In the genomic region with DNA sequence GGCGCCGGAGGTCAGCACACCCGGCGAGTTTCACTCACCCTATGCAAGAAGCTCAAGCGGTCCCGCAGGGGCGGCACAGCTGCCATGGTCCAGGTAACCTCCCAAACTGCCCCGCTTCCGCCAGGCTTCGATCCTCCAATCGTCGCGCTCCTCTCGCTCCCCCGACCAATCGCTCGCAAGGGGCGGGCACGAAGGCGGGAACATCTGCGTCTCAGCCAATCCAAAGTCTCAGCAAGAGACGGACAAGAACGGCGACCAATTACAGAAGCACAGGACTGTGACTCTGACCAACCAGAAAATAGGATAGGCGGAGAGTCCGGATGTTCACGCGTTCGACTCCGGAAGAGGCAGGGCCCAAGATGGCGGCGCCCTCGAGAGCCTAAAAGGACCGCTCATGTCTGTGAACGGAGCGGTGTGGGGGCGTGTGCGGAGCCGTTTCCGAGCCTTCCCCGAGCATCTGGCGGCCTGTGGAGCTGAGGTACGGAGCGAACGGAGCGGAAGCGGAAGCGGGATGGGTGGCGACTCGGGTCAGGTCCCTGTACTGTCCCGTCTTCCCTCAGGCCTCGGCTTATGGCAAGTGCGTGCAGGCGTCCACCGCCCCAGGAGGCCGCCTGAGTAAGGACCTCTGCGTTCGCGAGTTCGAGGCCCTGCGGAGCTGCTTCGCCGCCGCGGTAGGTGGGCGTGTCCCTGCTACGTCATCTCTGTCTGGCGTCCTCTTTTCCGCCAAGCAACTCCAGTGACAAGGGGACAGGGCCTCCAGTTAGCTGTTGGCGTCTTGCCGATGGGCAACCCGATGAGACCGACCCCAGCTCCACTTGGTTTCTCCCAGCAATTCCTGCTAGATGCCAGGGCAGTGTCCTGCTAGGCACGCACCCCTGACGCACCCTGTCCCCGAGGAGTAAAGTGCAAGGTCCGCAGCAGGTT, we compare ENCODE assay signal across 8 mouse cellular contexts. TPM values are rescaled to one million over a fixed set of nuclear protein-coding genes. Genes with fewer than 3 reads are reported as not detected.
A peak's percentile ranks its signal among the peaks of the same experiment; 100 is the strongest.
DNase-seq lines count a peak whose midpoint lies in the region; ATAC-seq lines count a peak whose summit lies in the region.

A gene (minus strand): TSS at position 144 of the 924 bp plus-strand sequence.
A gene (plus strand): TSS at position 341 of the 924 bp plus-strand sequence.

- H3K4me3 ChIP-seq in hindbrain, embryonic 14.5 days (replicated peaks; ENCODE audit: low read length) = peak within 1 kb of the TSS; percentile 67

- H3K27ac ChIP-seq in hindbrain, embryonic 14.5 days = peak within 1 kb of the TSS; percentile 91

- peaks cover 34% of the 10 kb centered on the region for H3K36me3 ChIP-seq in hindbrain, embryonic 14.5 days (replicated peaks; ENCODE audit: control insufficient read depth, insufficient read depth)

- H3K4me2 ChIP-seq in hindbrain, embryonic 14.5 days (replicated peaks) = peak within 1 kb of the TSS; percentile 81

- peaks cover 14% of the 10 kb centered on the region for H3K4me1 ChIP-seq in hindbrain, embryonic 14.5 days (replicated peaks; ENCODE audit: control insufficient read depth, insufficient read depth, low read length)

- DNase-seq in R1 (ENCODE audit: low read depth, low spot score) = peak; percentile 98
- DNase-seq in cerebellum, postnatal 25 days = peak; percentile 96 to 100
- peak; percentile 100 for DNase-seq in frontal cortex, postnatal 25 days (ENCODE audit: low spot score in 2 of 2)
- peak; percentile 96 for DNase-seq in hindbrain, embryonic 14.5 days (ENCODE audit: low spot score)
- DNase-seq in layer of hippocampus, postnatal 36 days = peak; percentile 100
- peak; percentile 98 for DNase-seq in lung, postnatal 36 days
- DNase-seq in retina, postnatal 1 day = peak; percentile 99
- peak; percentile 99 to 100 for DNase-seq in urinary bladder, adult 18-20 months (ENCODE audit: low spot score in 2 of 2)

- peak; percentile 97 for ATAC-seq in hindbrain, embryonic 14.5 days (ENCODE audit: low FRiP score)

- H3K9me3 ChIP-seq in hindbrain, embryonic 14.5 days (ENCODE audit: control insufficient read depth, low read length) = no peaks in the 10 kb centered on the region

- H3K9ac ChIP-seq in hindbrain, embryonic 14.5 days = peak within 1 kb of the TSS; percentile 92

- no peaks in the 10 kb centered on the region for H3K27me3 ChIP-seq in hindbrain, embryonic 14.5 days (ENCODE audit: control insufficient read depth, insufficient read depth, low read length)

- under 1% methylated on average over 77 of the region's 77 CpGs for WGBS in hindbrain, embryonic 14.5 days

RNA-seq across cellular contexts. Expression of the first gene that starts in this region (rescaled TPM):
- polyA plus RNA-seq in hindbrain, embryonic 14.5 days (2014; fragmentation: Nextera tagmentation; extraction: Ambion mirVana) = 17.7 and 20.1 TPM in 2 replicates
- total RNA-seq in layer of hippocampus, postnatal 36 days (2021) = 10 to 100 TPM; 15.1 to 16.9 TPM

RNA-seq across cellular contexts. Expression of the second gene that starts in this region (rescaled TPM):
- 47.5 and 62.8 TPM in 2 replicates for polyA plus RNA-seq in hindbrain, embryonic 14.5 days (2014; fragmentation: Nextera tagmentation; extraction: Ambion mirVana)
- total RNA-seq in layer of hippocampus, postnatal 36 days (2021) = 10 to 100 TPM; 34.7 to 35.9 TPM

Comparison
In these comparisons a context has a peak if more than half of its experiments do, and no peak if none do; other contexts are left out.
1. Peak in every context shown above with its lines: DNase-seq, ATAC-seq, H3K4me3 ChIP-seq and H3K27ac ChIP-seq.